23 mouse cellular contexts compared by ENCODE assay signal in the genomic region with DNA sequence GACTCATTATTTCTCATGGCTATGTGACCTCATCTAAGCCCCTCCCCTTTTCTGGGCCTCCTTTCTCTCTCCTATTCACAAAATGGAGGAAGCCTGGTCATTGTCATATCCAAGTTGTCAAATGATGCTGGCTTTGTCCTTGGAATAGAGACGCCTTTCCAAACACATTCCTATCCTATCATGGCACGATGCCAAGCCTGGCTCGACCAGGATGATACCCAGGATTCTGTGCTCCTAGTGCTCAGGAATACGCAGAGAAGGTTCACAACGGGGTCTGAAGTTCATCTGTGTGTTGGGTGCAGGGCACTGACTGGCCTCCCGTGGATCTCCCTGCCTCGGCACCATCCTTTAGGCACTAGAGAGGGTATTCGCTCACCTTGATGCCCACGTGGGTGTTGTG. TPM values are rescaled to one million over a fixed set of nuclear protein-coding genes. Genes with fewer than 3 reads are reported as not detected.
DNase-seq lines count a peak whose midpoint lies in the region; ATAC-seq and TF ChIP-seq lines count a peak whose summit lies in the region.
"Had no signal": no experiment of that assay in that cellular context is flagged by ENCODE, and none has a peak within 500 bp of the region (broad histone marks: within the 10 kb centered on the region; RNA-seq: fewer than 3 reads in every experiment).

No protein-coding gene starts in this region.

- H3K27me3 ChIP-seq in cerebellum, adult 2 months (ENCODE audit: control insufficient read depth, insufficient read depth, low read length), result no peaks in the 10 kb centered on the region
- H3K27me3 ChIP-seq in kidney, adult 2 months (replicated peaks; ENCODE audit: control insufficient read depth, insufficient read depth, low read length), result no peaks in the 10 kb centered on the region
- peaks cover 14% of the 10 kb centered on the region for H3K27me3 ChIP-seq in kidney, embryonic 14.5 days (ENCODE audit: control insufficient read depth, insufficient read depth, low read length)
- H3K27me3 ChIP-seq in midbrain, embryonic 14.5 days (ENCODE audit: control insufficient read depth, insufficient read depth, low read length), result no peaks in the 10 kb centered on the region
- peaks cover 33% of the 10 kb centered on the region for H3K27me3 ChIP-seq in midbrain, embryonic 10.5 days (ENCODE audit: low read depth, poor library complexity, severe bottlenecking)
- H3K27me3 ChIP-seq: embryonic facial prominence, embryonic 15.5 days; hindbrain, embryonic 15.5 days; Patski had no signal

- ATAC-seq in kidney, embryonic 14.5 days (ENCODE audit: low FRiP score, low TSS enrichment), result no peak
- no peak for ATAC-seq in midbrain, embryonic 14.5 days (ENCODE audit: low FRiP score, low TSS enrichment)
- ATAC-seq: CD4-positive, CD25-positive, alpha-beta regulatory T cell, adult 4 months; forebrain, embryonic 15.5 days; Patski had no signal

- no peaks in the 10 kb centered on the region for H3K9me3 ChIP-seq in kidney, embryonic 14.5 days (ENCODE audit: control insufficient read depth, low read length)
- no peaks in the 10 kb centered on the region for H3K9me3 ChIP-seq in midbrain, embryonic 14.5 days (ENCODE audit: control insufficient read depth, low read length)
- no peaks in the 10 kb centered on the region for H3K9me3 ChIP-seq in midbrain, embryonic 10.5 days (replicated peaks)
- H3K9me3 ChIP-seq: embryonic facial prominence, embryonic 15.5 days; forebrain, embryonic 15.5 days; G1E; heart, embryonic 15.5 days; hindbrain, embryonic 15.5 days had no signal

- no peaks in the 10 kb centered on the region for H3K36me3 ChIP-seq in kidney, adult 2 months (ENCODE audit: control insufficient read depth, insufficient read depth, low read length)
- no peaks in the 10 kb centered on the region for H3K36me3 ChIP-seq in kidney, embryonic 14.5 days (ENCODE audit: control insufficient read depth, insufficient read depth, low read length)
- H3K36me3 ChIP-seq in midbrain, embryonic 14.5 days (ENCODE audit: control insufficient read depth, insufficient read depth, low read length), result no peaks in the 10 kb centered on the region
- no peaks in the 10 kb centered on the region for H3K36me3 ChIP-seq in midbrain, embryonic 10.5 days
- H3K36me3 ChIP-seq: embryonic facial prominence, embryonic 15.5 days; forebrain, embryonic 15.5 days; G1E; heart, embryonic 15.5 days; hindbrain, embryonic 15.5 days had no signal

- no peak for TF ChIP-seq POLR2A in cerebellum, adult 2 months (IDR thresholded peaks at IDR 0.05; ENCODE audit: borderline replicate concordance, insufficient read depth, low read length)
- TF ChIP-seq POLR2A in kidney, adult 2 months (IDR thresholded peaks at IDR 0.05; ENCODE audit: low read depth, low read length), result no peak

- WGBS in cerebellum, adult 2 months, result 71% methylated on average over 9 of the region's 9 CpGs
- 63% methylated on average over 9 of the region's 9 CpGs for WGBS in kidney, adult 2 months
- WGBS in kidney, embryonic 14.5 days, result 84% methylated on average over 9 of the region's 9 CpGs
- whole genome bisulfite sequencing in midbrain, embryonic 14.5 days, result 82% methylated on average over 9 of the region's 9 CpGs
- WGBS in midbrain, embryonic 10.5 days, result 87% methylated on average over 9 of the region's 9 CpGs

- peak; percentile 39 to 55 for DNase-seq in cerebellum, postnatal 10 days
- DNase-seq in cerebellum, adult 2 months, result no peak
- DNase-seq in kidney, adult 2 months, result peak; percentile 56
- DNase-seq in midbrain, embryonic 14.5 days, result peak; percentile 8
- no peak for DNase-seq in midbrain, embryonic 10.5 days (ENCODE audit: low spot score)
- peak; percentile 15 for DNase-seq in R1 (ENCODE audit: low read depth, low spot score)
- DNase-seq: adrenal gland, adult 2 months; adrenal gland, postnatal 25 days; B cell, adult 2 months; cerebellum, adult 18-20 months; embryo, embryonic 11 days; gastrocnemius, postnatal 36 days; heart, adult 18-20 months had no signal

- H3K4me1 ChIP-seq in cerebellum, adult 2 months (ENCODE audit: control insufficient read depth, insufficient read depth, low read length), result peaks cover 3% of the 10 kb centered on the region; the same call in 1 of the 2 replicates
- H3K4me1 ChIP-seq in kidney, adult 2 months (ENCODE audit: control insufficient read depth, insufficient read depth, low read length), result peaks cover 28% of the 10 kb centered on the region
- 0 out of 2 replicates have a peak, but pooled peaks cover 5% of the 10 kb centered on the region for H3K4me1 ChIP-seq in kidney, embryonic 14.5 days (ENCODE audit: control insufficient read depth, insufficient read depth, low read length)
- H3K4me1 ChIP-seq in midbrain, embryonic 14.5 days (ENCODE audit: control insufficient read depth, insufficient read depth, low read length), result no peaks in the 10 kb centered on the region
- peaks cover 8% of the 10 kb centered on the region for H3K4me1 ChIP-seq in midbrain, embryonic 10.5 days
- H3K4me1 ChIP-seq: embryonic facial prominence, embryonic 15.5 days; hindbrain, embryonic 15.5 days had no signal

- H3K27ac ChIP-seq in cerebellum, adult 2 months (ENCODE audit: insufficient read depth, low read length), result no peak overlapping the region
- no peak overlapping the region for H3K27ac ChIP-seq in kidney, adult 2 months (ENCODE audit: insufficient read depth, low read depth, low read length)
- no peak overlapping the region for H3K27ac ChIP-seq in kidney, embryonic 14.5 days (ENCODE audit: low read depth, low read length)
- H3K27ac ChIP-seq in midbrain, embryonic 14.5 days (replicated peaks; ENCODE audit: low read depth, low read length), result no peak overlapping the region
- H3K27ac ChIP-seq in midbrain, embryonic 10.5 days (replicated peaks), result no peak overlapping the region
- H3K27ac ChIP-seq: embryonic facial prominence, embryonic 15.5 days; forebrain, embryonic 15.5 days; heart, embryonic 15.5 days; hindbrain, embryonic 15.5 days had no signal

- no peak overlapping the region for H3K4me3 ChIP-seq in cerebellum, adult 2 months (replicated peaks; ENCODE audit: insufficient read depth, low read depth, low read length)
- no peak overlapping the region for H3K4me3 ChIP-seq in kidney, adult 2 months (ENCODE audit: insufficient read depth, low read depth, low read length)
- no peak overlapping the region for H3K4me3 ChIP-seq in kidney, embryonic 14.5 days (ENCODE audit: low read length)
- no peak overlapping the region for H3K4me3 ChIP-seq in midbrain, embryonic 14.5 days (replicated peaks; ENCODE audit: low read depth, low read length)
- no peak overlapping the region for H3K4me3 ChIP-seq in midbrain, embryonic 10.5 days
- H3K4me3 ChIP-seq: embryonic facial prominence, embryonic 15.5 days; erythroblast, embryonic 14.5 days; forebrain, embryonic 15.5 days; heart, embryonic 15.5 days; hindbrain, embryonic 15.5 days had no signal

- no peak for TF ChIP-seq CTCF in cerebellum, adult 2 months (IDR thresholded peaks at IDR 0.05; ENCODE audit: borderline replicate concordance, insufficient read depth, low read depth, low read length)
- TF ChIP-seq CTCF in kidney, adult 2 months (conservative IDR thresholded peaks at IDR 0.05; ENCODE audit: insufficient read depth, insufficient read length, low read depth, low read length), result no peak

- H3K4me2 ChIP-seq in kidney, embryonic 14.5 days (replicated peaks; ENCODE audit: low read depth, low read length), result no peak overlapping the region
- H3K4me2 ChIP-seq in midbrain, embryonic 14.5 days (ENCODE audit: low read length), result no peak overlapping the region
- H3K4me2 ChIP-seq: embryonic facial prominence, embryonic 15.5 days; forebrain, embryonic 15.5 days; heart, embryonic 11.5 days; heart, embryonic 15.5 days; hindbrain, embryonic 15.5 days had no signal

- H3K9ac ChIP-seq in kidney, embryonic 14.5 days (ENCODE audit: low read depth, low read length), result no peak overlapping the region
- no peak overlapping the region for H3K9ac ChIP-seq in midbrain, embryonic 14.5 days (replicated peaks; ENCODE audit: low read length)
- H3K9ac ChIP-seq: embryonic facial prominence, embryonic 15.5 days; forebrain, embryonic 15.5 days; heart, embryonic 15.5 days; hindbrain, embryonic 15.5 days had no signal

RNA-seq across cellular contexts. Expression of gene Wnt9b, which starts 18.0 kb away (rescaled TPM):
- 1.0 and 1.1 TPM in 2 replicates for polyA plus RNA-seq in cerebellum, adult 2 months (2012; rRNA removed)
- polyA plus RNA-seq in kidney, adult 2 months (2012; rRNA removed), result 2.7 and 3.5 TPM in 2 replicates
- 4.9 and 8.4 TPM in 2 replicates for polyA plus RNA-seq in kidney, embryonic 14.5 days (2014; fragmentation: Nextera tagmentation; extraction: Ambion mirVana)
- 0.33 and 0.78 TPM in 2 replicates for polyA plus RNA-seq in midbrain, embryonic 14.5 days (2014; fragmentation: Nextera tagmentation; extraction: Ambion mirVana)
- polyA plus RNA-seq in midbrain, embryonic 10.5 days (2016; fragmentation: Nextera tagmentation; extraction: Ambion mirVana), result 0.43 and 0.73 TPM in 2 replicates
- polyA plus RNA-seq: CD4-positive, CD25-positive, alpha-beta regulatory T cell, adult 4 months; erythroblast, embryonic 14.5 days; G1E; Patski had no signal

RNA-seq across cellular contexts. Expression of gene Gosr2, which starts 33.9 kb away (rescaled TPM):
- 86.5 and 87.4 TPM in 2 replicates for polyA plus RNA-seq in cerebellum, adult 2 months (2012; rRNA removed)
- polyA plus RNA-seq in kidney, adult 2 months (2012; rRNA removed), result 94.2 and 101 TPM in 2 replicates
- polyA plus RNA-seq in kidney, embryonic 14.5 days (2014; fragmentation: Nextera tagmentation; extraction: Ambion mirVana), result 46.7 and 82.7 TPM in 2 replicates
- 62.1 and 96.4 TPM in 2 replicates for polyA plus RNA-seq in midbrain, embryonic 14.5 days (2014; fragmentation: Nextera tagmentation; extraction: Ambion mirVana)
- 95.6 and 105 TPM in 2 replicates for polyA plus RNA-seq in midbrain, embryonic 10.5 days (2016; fragmentation: Nextera tagmentation; extraction: Ambion mirVana)

RNA-seq across cellular contexts. Expression of gene Wnt3, which starts 42.4 kb away (rescaled TPM):
- 13.6 and 14.5 TPM in 2 replicates for polyA plus RNA-seq in cerebellum, adult 2 months (2012; rRNA removed)
- not detected in 2 replicates for polyA plus RNA-seq in kidney, adult 2 months (2012; rRNA removed)
- 0.09 TPM in 1 of 2 replicates, not detected in the other for polyA plus RNA-seq in kidney, embryonic 14.5 days (2014; fragmentation: Nextera tagmentation; extraction: Ambion mirVana)
- 14.5 and 15.0 TPM in 2 replicates for polyA plus RNA-seq in midbrain, embryonic 14.5 days (2014; fragmentation: Nextera tagmentation; extraction: Ambion mirVana)
- polyA plus RNA-seq in midbrain, embryonic 10.5 days (2016; fragmentation: Nextera tagmentation; extraction: Ambion mirVana), result 9.8 and 10.8 TPM in 2 replicates
- polyA plus RNA-seq: adrenal gland, adult 2 months; erythroblast, embryonic 14.5 days; G1E; Patski had no signal

Comparison
In these comparisons a context has a peak if more than half of its experiments do, and no peak if none do; other contexts are left out.
1. DNase-seq: peak in cerebellum, postnatal 10 days (2 of 2), kidney, adult 2 months (single experiment), midbrain, embryonic 14.5 days (single experiment) and R1 (single experiment); none in cerebellum, adult 2 months (0 of 2) and midbrain, embryonic 10.5 days (single experiment).